Mouse (Mus musculus) liver, embryonic 12.5 days (tissue): ENCODE measurements around the gene Atxn7. TPM values are rescaled to one million over a fixed set of nuclear protein-coding genes. Genes with fewer than 3 reads are reported as not detected.

ENCODE experiments used
- ATAC-seq: fragments of 200-750 bp; cut with Nextera tagmentation; 2 replicates; pipeline ENCODE4 v1.8.0; 2017; ENCODE audit warnings: moderate number of reproducible peaks, mild to moderate bottlenecking, moderate library complexity
- H3K27ac ChIP-seq: fragments of 300-500 bp; sonication (generic); 2 replicates; pipeline ENCODE4 v1.5.1; 2016; ENCODE audit warnings: mild to moderate bottlenecking
- H3K27me3 ChIP-seq: fragments of 300-500 bp; sonication (generic); replicated peaks from 2 replicates; pipeline ENCODE4 v1.6.1; 2016; ENCODE audit warnings: mild to moderate bottlenecking, moderate library complexity
- H3K36me3 ChIP-seq: fragments of 300-500 bp; sonication (generic); 2 replicates; pipeline ENCODE4 v1.6.1; 2016; ENCODE audit warnings: mild to moderate bottlenecking, moderate library complexity
- H3K4me1 ChIP-seq: fragments of 300-500 bp; sonication (generic); 2 replicates; pipeline ENCODE4 v1.6.1; 2016
- H3K4me2 ChIP-seq: fragments of 300-500 bp; sonication (generic); 2 replicates; pipeline ENCODE4 v1.6.1; 2016; ENCODE audit warnings: mild to moderate bottlenecking, moderate library complexity
- H3K4me3 ChIP-seq: fragments of 300-500 bp; sonication (generic); 2 replicates; pipeline ENCODE4 v1.5.1; 2016; ENCODE audit warnings: mild to moderate bottlenecking, moderate library complexity
- H3K9ac ChIP-seq: fragments of 300-500 bp; sonication (generic); 2 replicates; pipeline ENCODE4 v1.6.1; 2016; ENCODE audit warnings: mild to moderate bottlenecking, moderate library complexity
- H3K9me3 ChIP-seq: fragments of 300-500 bp; sonication (generic); replicated peaks from 2 replicates; pipeline ENCODE4 v1.6.1; 2016; ENCODE audit warnings: mild to moderate bottlenecking, moderate library complexity
- WGBS: fragments of 180-500 bp; shearing (Covaris S2); methylation state at CpG from one replicate; pipeline ENCODE4 v1.1.7; 2016; ENCODE audit not compliant: insufficient replicate concordance; 5-methylcytosine and 5-hydroxymethylcytosine counted together
- polyA plus RNA-seq: library from polyadenylated mRNA; unstranded; fragments of >200 nt; fragmentation: Nextera tagmentation; extraction: Ambion mirVana; gene quantifications from 2 replicates; pipeline ENCODE4 v1.2.1, GENCODE M21; 2016

The Atxn7 gene
- polyA plus RNA-seq, 1 experiment from 2014 or later: 2.5 TPM

- Histone ChIP-seq H3K9ac (no peak overlapping the region), H3K9me3 (no peaks in the 10 kb centered on the region), H3K4me2 (peak overlapping the region; percentile 53), H3K36me3 (no peaks in the 10 kb centered on the region), H3K27me3 (no peaks in the 10 kb centered on the region), H3K4me3 (no peak overlapping the region), H3K27ac (peak overlapping the region; percentile 74), H3K4me1 (peaks cover 62% of the 10 kb centered on the region)
- 34% methylated on average over 3 of the region's 3 CpGs for WGBS
- ATAC-seq: no peak
Measured at GRCm38 (mm10) chr14:14068553-14068952, 107.3 kb downstream of the Atxn7 start.

GRCm38 (mm10) chr14:14070541-14071315 is 109.5 kb downstream of the Atxn7 start:
- Histone ChIP-seq H3K4me3 (no peak overlapping the region), H3K27me3 (no peaks in the 10 kb centered on the region), H3K4me2 (no peak overlapping the region), H3K27ac (no peak overlapping the region), H3K36me3 (no peaks in the 10 kb centered on the region), H3K9me3 (no peaks in the 10 kb centered on the region), H3K9ac (no peak overlapping the region), H3K4me1 (peaks cover 49% of the 10 kb centered on the region)
- 62% methylated on average over 6 of the region's 6 CpGs for WGBS
- ATAC-seq: no peak

- no peaks in the 10 kb centered on the region for H3K9me3 ChIP-seq
- no peak overlapping the region for H3K4me3 ChIP-seq
- H3K27me3 ChIP-seq: no peaks in the 10 kb centered on the region
- H3K36me3 ChIP-seq: no peaks in the 10 kb centered on the region
- no peak for ATAC-seq
- WGBS: 70% methylated on average over 4 of the region's 4 CpGs
- H3K4me2 ChIP-seq: no peak overlapping the region
- peaks cover 41% of the 10 kb centered on the region for H3K4me1 ChIP-seq
- H3K9ac ChIP-seq: no peak overlapping the region
- H3K27ac ChIP-seq: no peak overlapping the region
Measured at GRCm38 (mm10) chr14:14071456-14071855, 110.2 kb downstream of the Atxn7 start.

- Histone ChIP-seq H3K4me2 (no peak overlapping the region), H3K27me3 (no peaks in the 10 kb centered on the region), H3K36me3 (no peaks in the 10 kb centered on the region), H3K4me1 (0 out of 2 replicates have a peak, but pooled peaks cover 4% of the 10 kb centered on the region), H3K27ac (no peak overlapping the region), H3K9ac (no peak overlapping the region), H3K4me3 (no peak overlapping the region), H3K9me3 (no peaks in the 10 kb centered on the region)
- 64% methylated on average over 6 of the region's 6 CpGs for WGBS
- ATAC-seq: no peak
Measured at GRCm38 (mm10) chr14:14080604-14081194, 119.5 kb downstream of the Atxn7 start.

GRCm38 (mm10) chr14:14083811-14084210 is 122.6 kb downstream of the Atxn7 start:
- no peak overlapping the region for H3K9ac ChIP-seq
- H3K36me3 ChIP-seq: peaks cover 2% of the 10 kb centered on the region; the same call in 1 of the 2 replicates
- peaks cover 31% of the 10 kb centered on the region for H3K4me1 ChIP-seq
- H3K4me3 ChIP-seq: no peak overlapping the region
- no peak overlapping the region for H3K4me2 ChIP-seq
- H3K27ac ChIP-seq: no peak overlapping the region
- no peaks in the 10 kb centered on the region for H3K27me3 ChIP-seq
- no peaks in the 10 kb centered on the region for H3K9me3 ChIP-seq
- ATAC-seq: no peak
- 83% methylated on average over 8 of the region's 8 CpGs for WGBS

- peaks cover 21% of the 10 kb centered on the region for H3K36me3 ChIP-seq
- no peaks in the 10 kb centered on the region for H3K27me3 ChIP-seq
- no peaks in the 10 kb centered on the region for H3K9me3 ChIP-seq
- peaks cover 33% of the 10 kb centered on the region for H3K4me1 ChIP-seq
- H3K4me2 ChIP-seq: no peak overlapping the region
- no peak for ATAC-seq
- no peak overlapping the region for H3K9ac ChIP-seq
- H3K4me3 ChIP-seq: no peak overlapping the region
- 43% methylated on average over 4 of the region's 4 CpGs for WGBS
- no peak overlapping the region for H3K27ac ChIP-seq
Measured at GRCm38 (mm10) chr14:14086711-14087263, 125.5 kb downstream of the Atxn7 start.

- H3K4me3 ChIP-seq: no peak overlapping the region
- no peaks in the 10 kb centered on the region for H3K9me3 ChIP-seq
- H3K4me1 ChIP-seq: peaks cover 31% of the 10 kb centered on the region
- H3K27me3 ChIP-seq: no peaks in the 10 kb centered on the region
- no peak overlapping the region for H3K9ac ChIP-seq
- H3K27ac ChIP-seq: peak overlapping the region; percentile 72; the same call in 1 of the 2 replicates
- no peak overlapping the region for H3K4me2 ChIP-seq
- ATAC-seq: no peak
- peaks cover 27% of the 10 kb centered on the region for H3K36me3 ChIP-seq
- WGBS: 56% methylated on average over 6 of the region's 6 CpGs
Measured at GRCm38 (mm10) chr14:14087348-14087747, 126.1 kb downstream of the Atxn7 start.

- H3K9ac ChIP-seq: no peak overlapping the region
- peak; percentile 80 for ATAC-seq
- H3K4me1 ChIP-seq: peaks cover 31% of the 10 kb centered on the region
- peak overlapping the region; percentile 46 for H3K4me2 ChIP-seq
- peaks cover 34% of the 10 kb centered on the region for H3K36me3 ChIP-seq
- 19% methylated on average over 9 of the region's 9 CpGs for WGBS
- H3K4me3 ChIP-seq: no peak overlapping the region
- no peaks in the 10 kb centered on the region for H3K9me3 ChIP-seq
- peak overlapping the region; percentile 72 for H3K27ac ChIP-seq
- no peaks in the 10 kb centered on the region for H3K27me3 ChIP-seq
Measured at GRCm38 (mm10) chr14:14088016-14088791, 127.0 kb downstream of the Atxn7 start.

- WGBS: 75% methylated on average over 6 of the region's 6 CpGs
- H3K27me3 ChIP-seq: no peaks in the 10 kb centered on the region
- peaks cover 41% of the 10 kb centered on the region for H3K36me3 ChIP-seq
- H3K9me3 ChIP-seq: no peaks in the 10 kb centered on the region
- no peak overlapping the region for H3K9ac ChIP-seq
- no peak overlapping the region for H3K4me2 ChIP-seq
- no peak overlapping the region for H3K4me3 ChIP-seq
- ATAC-seq: no peak
- H3K4me1 ChIP-seq: peaks cover 31% of the 10 kb centered on the region
- no peak overlapping the region for H3K27ac ChIP-seq
Measured at GRCm38 (mm10) chr14:14090571-14090970, 129.3 kb downstream of the Atxn7 start.

- Histone ChIP-seq H3K27me3 (no peaks in the 10 kb centered on the region), H3K36me3 (peaks cover 53% of the 10 kb centered on the region), H3K4me2 (no peak overlapping the region), H3K9ac (no peak overlapping the region), H3K9me3 (no peaks in the 10 kb centered on the region), H3K4me1 (no peaks in the 10 kb centered on the region), H3K27ac (no peak overlapping the region), H3K4me3 (no peak overlapping the region)
- peak; percentile 71 for ATAC-seq
- WGBS: 26% methylated on average over 10 of the region's 10 CpGs
Measured at GRCm38 (mm10) chr14:14098330-14098980, 137.2 kb downstream of the Atxn7 start.

- Histone ChIP-seq H3K4me2 (no peak overlapping the region), H3K9me3 (no peaks in the 10 kb centered on the region), H3K27ac (no peak overlapping the region), H3K4me3 (no peak overlapping the region), H3K4me1 (no peaks in the 10 kb centered on the region), H3K9ac (no peak overlapping the region), H3K27me3 (no peaks in the 10 kb centered on the region), H3K36me3 (peaks cover 46% of the 10 kb centered on the region)
- ATAC-seq: no peak
- WGBS: 76% methylated on average over 8 of the region's 8 CpGs
Measured at GRCm38 (mm10) chr14:14100773-14101280, 139.6 kb downstream of the Atxn7 start.
